Mouse (Mus musculus): ENCODE data around the gene Ube2f. TPM values are rescaled to one million over a fixed set of nuclear protein-coding genes. Genes with fewer than 3 reads are reported as not detected.

Gene Ube2f
- 37.2 and 42.0 TPM in 2 replicates for polyA plus RNA-seq (2012; rRNA removed)

DNA sequence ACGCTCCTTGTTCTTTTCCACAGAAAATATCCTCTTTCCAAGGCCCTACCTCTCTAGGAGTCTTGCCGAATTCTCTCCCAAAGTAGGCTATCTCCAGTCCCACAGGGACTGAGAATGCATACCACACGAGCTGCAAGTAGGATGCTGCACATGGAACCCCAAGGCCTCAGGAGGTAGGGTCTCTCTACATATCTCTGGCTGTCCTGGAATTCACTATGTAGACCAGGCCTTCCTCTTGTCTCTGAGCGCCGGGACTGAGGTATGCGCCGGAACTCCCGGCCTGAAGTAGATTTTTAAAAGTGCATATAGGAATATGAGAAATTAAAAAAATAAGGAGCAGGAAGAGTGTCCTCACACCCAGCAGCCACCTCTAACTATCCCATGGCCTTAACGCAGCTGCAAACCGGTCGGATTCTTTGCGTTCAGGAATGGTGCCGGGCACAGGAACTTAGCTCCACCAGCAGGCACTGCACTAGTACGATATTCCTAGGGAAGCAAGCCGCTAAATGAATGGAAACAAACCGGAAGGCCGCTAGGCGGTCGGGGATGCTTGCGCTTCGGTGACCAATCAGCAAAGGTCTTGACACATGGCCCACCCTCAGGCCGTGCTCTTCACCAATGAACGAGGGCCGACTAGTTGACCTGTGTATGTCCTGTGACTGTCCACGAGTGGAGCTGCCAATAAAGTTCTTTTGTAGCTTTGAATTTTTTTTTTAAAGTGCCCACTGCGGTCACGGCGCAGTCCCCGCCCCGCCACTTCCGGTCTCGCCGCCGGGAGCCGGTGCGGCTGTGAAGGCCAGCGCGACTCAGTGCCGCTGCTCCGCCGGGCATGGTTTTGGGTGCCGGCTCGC, at the start of gene Ube2f:
TSS of gene Ube2f (plus strand) at position 741 of the 851 bp plus-strand sequence.

DNA sequence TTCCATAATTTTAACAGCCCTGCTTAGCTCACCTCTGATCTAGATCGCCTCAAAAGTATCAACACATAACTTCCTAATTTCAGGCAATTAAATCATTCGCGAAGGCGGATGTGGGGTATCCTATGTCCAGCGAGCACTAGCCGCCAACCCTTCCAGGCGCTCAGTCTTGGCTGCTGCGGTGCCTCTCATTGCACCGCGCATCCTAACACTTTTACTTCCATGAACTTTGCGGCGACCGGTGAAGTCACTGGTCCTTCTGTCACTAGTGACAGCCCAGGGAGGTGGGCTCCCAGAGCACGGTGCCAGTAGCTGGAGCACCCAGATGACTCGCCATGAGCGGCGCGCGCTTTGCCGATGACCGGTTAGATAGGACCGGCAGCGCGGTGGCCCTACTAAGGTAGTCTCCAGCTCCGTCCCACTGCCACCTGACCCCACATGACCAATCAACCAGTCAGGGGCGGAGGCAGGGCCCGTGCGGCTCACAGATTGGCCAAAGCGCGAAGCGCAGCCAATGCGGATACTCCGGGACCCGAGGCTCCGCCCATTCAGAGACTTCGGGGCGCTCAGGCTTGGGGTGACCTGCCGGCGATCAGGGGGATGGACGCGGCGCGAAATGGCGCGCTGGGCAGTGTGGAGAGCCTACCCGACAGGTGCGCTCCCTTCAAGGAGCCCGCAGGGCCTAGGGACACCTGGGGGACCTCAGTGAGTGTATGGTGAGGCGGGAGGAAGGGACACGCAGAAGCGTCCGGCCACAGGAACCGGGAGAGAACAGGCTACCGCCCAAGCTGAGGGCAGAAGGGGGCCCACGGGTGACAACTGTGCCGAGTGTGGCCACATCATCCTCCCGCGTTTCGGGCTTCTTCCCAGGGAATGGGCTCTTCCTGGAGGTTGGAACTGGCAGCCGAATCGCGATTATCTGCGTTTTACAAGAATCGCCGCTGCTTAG, 48.0 kb downstream of the Ube2f start, which contains the start of gene Scly:
TSS of gene Scly (plus strand) at position 540 of the 946 bp plus-strand sequence.

DNA sequence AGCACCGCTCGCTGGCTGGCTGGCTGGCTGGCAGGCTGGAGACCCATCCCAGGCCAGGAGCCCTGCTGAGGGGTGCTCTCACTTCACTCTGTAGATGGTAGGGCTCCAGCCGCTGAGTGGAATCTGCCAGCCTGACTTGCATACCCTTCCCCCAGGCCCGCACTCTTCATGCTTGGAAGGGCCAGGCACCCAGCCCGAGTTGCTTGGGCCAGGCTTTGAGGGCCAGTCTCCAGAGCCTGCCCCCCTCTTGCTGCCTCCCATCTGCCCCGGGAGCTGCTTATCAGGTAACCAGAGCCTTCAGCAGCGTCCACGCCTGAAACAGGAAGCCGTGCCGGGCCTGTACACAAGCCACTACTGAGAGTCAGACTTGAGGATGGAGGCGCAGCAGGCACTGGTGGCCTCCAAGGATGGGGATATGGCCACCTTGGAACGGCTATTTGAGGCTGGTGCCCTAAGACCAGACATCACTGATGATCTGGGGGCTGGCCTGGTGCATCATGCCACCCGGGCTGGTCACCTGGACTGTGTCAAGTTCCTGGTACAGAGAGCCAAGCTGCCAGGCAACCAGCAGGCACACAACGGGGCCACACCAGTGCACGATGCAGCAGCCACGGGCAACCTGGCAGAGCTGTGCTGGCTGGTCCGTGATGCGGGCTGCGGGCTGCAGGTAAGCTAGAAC, 71.8 kb downstream of the Ube2f start, which contains the start of gene Espnl:
TSS of gene Espnl (plus strand) at position 316 of the 679 bp plus-strand sequence.

Other genes starting within 250 kb of the Ube2f start
- gene Rbm44, start 105.2 kb upstream of the Ube2f start, polyA plus RNA-seq (2012; rRNA removed), result 1.3 and 1.6 TPM in 2 replicates
- 2.3 and 2.8 TPM in 2 replicates for gene Ramp1, start 70.5 kb upstream of the Ube2f start, polyA plus RNA-seq (2012; rRNA removed)
- gene Scly, start 48.0 kb downstream of the Ube2f start, polyA plus RNA-seq (2012; rRNA removed), result 18.1 and 20.6 TPM in 2 replicates
- gene Espnl, start 71.8 kb downstream of the Ube2f start, polyA plus RNA-seq (2012; rRNA removed), result 0.01 and 0.03 TPM in 2 replicates
- 0.10 TPM in 1 of 2 replicates, not detected in the other for gene Klhl30, start 100.7 kb downstream of the Ube2f start, polyA plus RNA-seq (2012; rRNA removed)
- 2.4 and 3.1 TPM in 2 replicates for gene Erfe, start 116.1 kb downstream of the Ube2f start, polyA plus RNA-seq (2012; rRNA removed)
- 51.0 and 52.4 TPM in 2 replicates for gene Ilkap, start 148.5 kb downstream of the Ube2f start, polyA plus RNA-seq (2012; rRNA removed)
- 9.7 and 11.4 TPM in 2 replicates for gene Hes6, start 163.7 kb downstream of the Ube2f start, polyA plus RNA-seq (2012; rRNA removed)
- gene Per2, start 209.0 kb downstream of the Ube2f start, polyA plus RNA-seq (2012; rRNA removed), result 2.8 and 3.5 TPM in 2 replicates
- gene Traf3ip1, start 244.3 kb downstream of the Ube2f start, polyA plus RNA-seq (2012; rRNA removed), result 3.9 and 4.0 TPM in 2 replicates